Comparison of ENCODE assay signal across 1 mouse cellular context in the genomic region with DNA sequence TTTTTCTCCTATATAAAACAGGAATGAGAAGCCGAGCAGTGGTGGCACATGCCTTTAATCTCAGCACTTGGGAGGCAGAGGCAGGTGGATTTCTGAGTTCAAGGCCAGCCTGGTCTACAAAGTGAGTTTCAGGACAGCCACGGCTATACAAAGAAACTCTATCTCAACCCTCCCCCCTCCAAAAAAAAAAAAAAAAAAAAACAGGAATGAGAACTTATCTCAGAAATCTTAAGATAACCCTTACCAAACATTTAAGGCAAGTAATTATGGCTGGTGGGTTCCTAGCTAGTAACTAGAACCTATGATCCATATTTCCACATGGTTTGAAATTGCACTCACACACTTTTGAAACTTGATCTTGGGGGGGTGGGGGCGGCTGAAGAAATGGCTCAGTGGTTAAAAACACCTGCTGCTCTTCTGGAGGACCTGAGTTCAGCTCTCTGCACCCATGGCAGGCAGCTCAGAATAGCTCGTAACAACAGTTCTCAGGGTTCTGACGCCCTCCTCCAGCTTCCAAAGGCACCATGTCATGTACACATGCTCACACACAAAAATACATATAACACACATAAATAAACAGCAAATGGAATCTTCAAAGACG.
TF ChIP-seq lines count a peak whose summit lies in the region.

No protein-coding gene starts in this region.

TF ChIP-seq in ES-E14, 5 proteins besides CTCF, POLR2A, EP300 and RAD21:
- TF ChIP-seq MAFK (IDR thresholded peaks at IDR 0.05; ENCODE audit: insufficient read depth, low read depth, low read length) (no peak), CHD2 (IDR thresholded peaks at IDR 0.05; ENCODE audit: low read depth, low read length) (no peak), ZC3H11A (IDR thresholded peaks at IDR 0.05; ENCODE audit: borderline replicate concordance, low read depth, low read length) (no peak), HCFC1 (IDR thresholded peaks at IDR 0.05; ENCODE audit: borderline replicate concordance, insufficient read depth, low read length) (no peak), ZNF384 (IDR thresholded peaks at IDR 0.05; ENCODE audit: low read depth, low read length) (peak; percentile 60; the same call in 1 of the 2 replicates)
